Mouse (Mus musculus) midbrain, embryonic 16.5 days (tissue): Measurements from ENCODE around the gene Fam169a. TPM values are rescaled to one million over a fixed set of nuclear protein-coding genes. Genes with fewer than 3 reads are reported as not detected.
"Not testable (repeated sequence)": the region's sequence is repeated elsewhere in the genome, so short reads cannot be mapped to it uniquely, and the experiment has no call there.

Source experiments
- ATAC-seq: fragments of 200-750 bp; cut with Nextera tagmentation; 2 replicates; pipeline ENCODE4 v1.8.0; 2017; ENCODE audit warnings: moderate TSS enrichment
- H3K27ac ChIP-seq: fragments of 300-500 bp; sonication (generic); 2 replicates; pipeline ENCODE4 v1.5.1; 2014; ENCODE audit warnings: mild to moderate bottlenecking, low read length, mixed read lengths
- H3K27me3 ChIP-seq: fragments of 300-500 bp; sonication (generic); 2 replicates; pipeline ENCODE4 v1.6.1; 2014; ENCODE audit warnings: low read depth, low read length, mixed read lengths; ENCODE audit not compliant: control insufficient read depth, insufficient read depth
- H3K36me3 ChIP-seq: fragments of 300-500 bp; sonication (generic); 2 replicates; pipeline ENCODE4 v1.6.1; 2014; ENCODE audit warnings: mild to moderate bottlenecking, low read length, moderate library complexity, mixed read lengths; ENCODE audit not compliant: control insufficient read depth, insufficient read depth
- H3K4me1 ChIP-seq: fragments of 300-500 bp; sonication (generic); 2 replicates; pipeline ENCODE4 v1.6.1; 2014; ENCODE audit warnings: mild to moderate bottlenecking, low read length, mixed read lengths; ENCODE audit not compliant: control insufficient read depth, insufficient read depth
- H3K4me2 ChIP-seq: fragments of 300-500 bp; sonication (generic); 2 replicates; pipeline ENCODE4 v1.6.1; 2014; ENCODE audit warnings: mild to moderate bottlenecking, low read length, mixed read lengths
- H3K4me3 ChIP-seq: fragments of 300-500 bp; sonication (generic); 2 replicates; pipeline ENCODE4 v1.5.1; 2014; ENCODE audit warnings: low read depth, mild to moderate bottlenecking, low read length, moderate library complexity, mixed read lengths
- H3K9ac ChIP-seq: fragments of 300-500 bp; sonication (generic); 2 replicates; pipeline ENCODE4 v1.6.1; 2014; ENCODE audit warnings: low read depth, low read length, mixed read lengths
- H3K9me3 ChIP-seq: fragments of 300-500 bp; sonication (generic); replicated peaks from 2 replicates; pipeline ENCODE4 v1.6.1; 2014; ENCODE audit warnings: mild to moderate bottlenecking, low read length, mixed read lengths; ENCODE audit not compliant: control insufficient read depth, poor library complexity, severe bottlenecking
- WGBS: fragments of 180-500 bp; shearing (Covaris S2); extraction: QIAGEN DNeasy Blood & Tissue Kit; methylation state at CpG from one replicate; pipeline ENCODE4 v1.1.7; 2014; 5-methylcytosine and 5-hydroxymethylcytosine counted together
- polyA plus RNA-seq: library from polyadenylated mRNA; unstranded; fragments of >200 nt; fragmentation: Nextera tagmentation; extraction: Ambion mirVana; gene quantifications from 2 replicates; pipeline ENCODE4 v1.2.1, GENCODE M21; 2015

The Fam169a gene
- polyA plus RNA-seq, 1 experiment from 2014 or later = 38.2 TPM

DNA sequence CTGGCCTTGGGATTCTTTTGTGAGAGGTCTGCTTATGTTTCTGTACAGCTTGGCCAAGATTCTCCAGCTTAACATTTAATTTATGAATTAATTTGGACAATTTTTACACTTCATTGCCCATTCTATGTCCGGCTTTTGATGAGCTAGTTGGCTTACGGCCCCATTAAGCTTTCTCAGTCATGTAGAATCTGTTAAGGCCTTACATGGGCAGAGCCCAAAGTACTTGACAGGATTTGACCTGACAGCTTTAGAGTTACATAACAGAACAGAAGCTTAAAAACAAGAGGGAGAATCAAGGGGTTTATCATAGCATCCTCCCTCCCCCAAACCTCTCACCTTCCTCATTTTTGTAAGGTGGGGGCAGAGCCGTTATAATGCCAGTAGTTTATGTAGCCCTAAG is 21.1 kb downstream of the Fam169a start:
- WGBS = 57% methylated on average over 3 of the region's 3 CpGs
- no peak for ATAC-seq
- Histone ChIP-seq H3K4me1 (peaks cover 2% of the 10 kb centered on the region; the same call in 1 of the 2 replicates), H3K4me3 (no peak overlapping the region), H3K27me3 (no peaks in the 10 kb centered on the region), H3K9ac (no peak overlapping the region), H3K36me3 (peaks cover 2% of the 10 kb centered on the region; the same call in 1 of the 2 replicates), H3K4me2 (no peak overlapping the region), H3K27ac (no peak overlapping the region), H3K9me3 (no peaks in the 10 kb centered on the region)

DNA sequence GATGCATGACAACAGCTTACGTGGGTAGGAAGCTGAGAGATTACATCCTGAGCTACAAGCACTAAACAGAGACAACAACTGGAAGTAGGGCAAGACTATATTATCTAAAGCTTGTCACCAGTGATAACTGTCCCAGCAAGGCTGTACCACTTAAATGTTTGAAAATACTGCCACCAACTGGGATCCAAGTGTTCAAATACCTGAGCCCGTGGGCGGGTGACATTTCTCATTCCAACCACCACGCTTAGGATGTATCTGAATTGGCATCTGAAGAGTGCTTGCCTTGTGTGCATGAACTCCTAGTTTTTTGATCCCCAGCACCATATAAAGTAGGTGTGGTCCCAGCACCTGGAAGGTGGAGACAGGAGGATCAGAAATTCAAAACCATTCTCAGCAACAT is 28.6 kb downstream of the Fam169a start:
- H3K4me1 ChIP-seq = no peaks in the 10 kb centered on the region
- no peaks in the 10 kb centered on the region for H3K27me3 ChIP-seq
- no peak for ATAC-seq
- no peak overlapping the region for H3K4me3 ChIP-seq
- H3K9me3 ChIP-seq = no peaks in the 10 kb centered on the region
- H3K9ac ChIP-seq = no peak overlapping the region
- 89% methylated on average over 4 of the region's 4 CpGs for WGBS
- H3K4me2 ChIP-seq = no peak overlapping the region
- no peak overlapping the region for H3K27ac ChIP-seq
- H3K36me3 ChIP-seq = peaks cover 7% of the 10 kb centered on the region

DNA sequence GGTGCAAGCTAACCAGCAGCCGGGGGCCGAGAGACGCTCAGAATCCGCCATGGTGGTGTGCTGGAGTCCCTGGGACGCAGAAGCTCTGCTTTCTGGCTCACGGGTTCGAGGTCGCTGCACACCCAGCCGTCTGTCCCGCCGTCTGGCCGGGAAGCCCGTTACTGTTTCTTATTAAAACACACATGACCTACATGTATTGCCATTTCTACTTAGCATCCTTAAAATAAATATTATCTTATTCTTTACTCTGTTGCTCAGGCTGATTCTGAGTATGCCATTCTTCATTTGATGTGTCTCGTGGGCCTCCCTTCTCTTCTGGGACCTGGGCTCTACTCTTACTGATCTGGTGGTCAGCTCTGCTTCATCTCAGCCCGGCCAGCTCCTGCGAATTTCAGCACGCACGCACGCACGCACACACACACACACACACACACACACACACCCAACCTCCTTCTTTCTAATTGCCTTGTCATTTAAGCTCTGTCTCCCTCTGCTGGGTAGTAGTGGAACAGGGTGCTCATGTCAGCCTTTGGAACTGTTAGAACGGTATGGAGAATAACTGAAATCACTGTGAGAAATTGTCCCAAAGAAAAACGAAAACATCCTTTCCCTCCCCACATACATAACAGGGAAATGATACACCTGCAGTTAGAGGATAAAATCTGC is 32.2 kb downstream of the Fam169a start, which contains the start of gene Gm6169:
Gm6169 (minus strand) TSS at position 51 of the 666 bp plus-strand sequence.
- Histone ChIP-seq H3K9ac (no peak within 1 kb of the TSS), H3K27ac (no peak within 1 kb of the TSS), H3K27me3 (no peaks in the 10 kb centered on the region), H3K4me2 (no peak within 1 kb of the TSS), H3K4me1 (no peaks in the 10 kb centered on the region), H3K4me3 (no peak within 1 kb of the TSS), H3K9me3 (no peaks in the 10 kb centered on the region), H3K36me3 (no peaks in the 10 kb centered on the region; the same call in 1 of the 2 replicates)
- 75% methylated on average over 22 of the region's 22 CpGs for WGBS
- ATAC-seq = peak; percentile 42

DNA sequence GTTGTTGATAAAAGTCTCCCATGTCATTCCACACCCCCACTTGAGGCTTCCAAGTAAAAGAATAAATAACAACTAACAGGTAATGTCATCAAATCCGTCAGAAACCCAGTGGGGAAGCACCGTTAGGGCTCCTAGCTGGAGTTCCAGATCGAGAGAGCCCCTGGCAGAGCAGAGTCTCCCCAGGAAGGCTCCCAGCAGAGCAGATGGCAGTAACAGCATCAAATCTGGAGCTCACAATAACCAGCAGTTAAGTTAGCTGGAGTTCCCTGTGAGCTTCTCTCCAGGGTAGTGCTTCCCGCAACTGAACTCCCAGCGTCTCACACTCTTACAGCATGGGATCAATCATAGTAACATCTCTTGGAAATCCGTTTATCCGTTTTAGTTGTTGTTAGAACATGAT is 37.9 kb downstream of the Fam169a start:
- Histone ChIP-seq H3K27ac (no peak overlapping the region), H3K27me3 (no peaks in the 10 kb centered on the region), H3K4me2 (no peak overlapping the region), H3K9ac (no peak overlapping the region), H3K4me3 (no peak overlapping the region), H3K4me1 (no peaks in the 10 kb centered on the region), H3K36me3 (no peaks in the 10 kb centered on the region), H3K9me3 (no peaks in the 10 kb centered on the region)
- 71% methylated on average over 7 of the region's 7 CpGs for WGBS
- no peak for ATAC-seq

DNA sequence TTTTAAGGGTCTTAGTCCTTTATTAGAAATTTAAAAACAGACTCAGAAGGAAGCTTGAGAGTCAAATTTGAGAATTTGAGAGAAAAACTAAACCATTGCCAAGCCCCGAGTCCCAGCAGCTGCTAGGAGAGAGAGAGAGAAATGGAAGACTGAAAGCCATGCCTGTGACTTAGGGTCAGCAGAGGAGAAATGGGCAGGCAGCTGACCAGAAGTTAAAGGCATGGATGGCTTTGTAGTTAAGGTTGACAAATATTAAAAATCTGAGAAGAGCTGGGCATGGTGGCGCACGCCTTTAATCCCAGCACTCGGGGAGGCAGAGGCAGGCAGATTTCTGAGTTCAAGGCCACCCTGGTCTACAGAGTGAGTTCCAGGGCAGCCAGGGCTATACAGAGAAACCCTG is 40.6 kb downstream of the Fam169a start:
- H3K9me3 ChIP-seq, ATAC-seq: not testable (repeated sequence)
- WGBS = 95% methylated on average over 4 of the region's 4 CpGs

DNA sequence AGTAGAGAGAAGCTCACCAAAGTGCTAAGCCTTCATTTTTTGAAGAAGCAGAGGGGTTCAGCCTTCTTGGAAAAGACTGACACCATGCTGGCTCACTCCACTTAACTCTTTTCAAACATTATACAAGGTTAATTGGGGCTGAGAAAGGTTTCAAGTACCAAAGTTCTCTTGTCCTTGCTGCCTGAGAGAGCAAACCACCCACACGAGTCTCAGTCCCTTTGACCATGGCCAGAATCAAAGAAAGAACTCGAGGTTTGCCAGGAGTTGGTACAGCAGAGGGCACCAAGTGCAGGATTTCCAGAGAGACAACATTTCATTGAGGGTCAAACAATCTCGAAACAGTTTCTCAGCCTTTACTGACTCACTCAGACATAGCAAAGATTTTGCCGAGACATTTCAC is 42.0 kb downstream of the Fam169a start:
- 85% methylated on average over 4 of the region's 4 CpGs for WGBS
- H3K4me3 ChIP-seq = no peak overlapping the region
- ATAC-seq = no peak

More for the DNA sequence above, 40.6 kb downstream of the Fam169a start:
- not testable (repeated sequence) for H3K9ac ChIP-seq, H3K27ac ChIP-seq, H3K4me1 ChIP-seq, H3K36me3 ChIP-seq, H3K27me3 ChIP-seq, H3K4me3 ChIP-seq, H3K4me2 ChIP-seq

DNA sequence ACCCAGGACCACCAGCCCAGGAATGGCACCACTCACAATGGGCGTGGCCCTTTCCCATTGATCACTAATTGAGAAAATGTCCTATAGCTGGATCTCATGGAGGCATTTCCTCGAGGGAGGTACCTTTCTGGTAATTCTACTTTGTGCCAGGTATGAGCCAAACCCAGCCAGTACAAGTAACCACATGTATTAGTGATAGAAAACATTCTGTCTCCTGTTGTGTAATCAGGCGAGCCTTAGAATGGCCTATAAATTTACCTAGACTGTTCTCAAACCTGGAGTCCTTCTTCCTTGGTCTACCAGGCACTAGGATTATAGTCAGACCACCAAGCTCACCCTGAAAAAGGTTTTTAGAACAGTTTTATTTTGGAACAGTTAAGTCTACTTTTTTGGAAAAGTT is 54.3 kb downstream of the Fam169a start:
- no peaks in the 10 kb centered on the region for H3K4me1 ChIP-seq
- no peak for ATAC-seq
- H3K9ac ChIP-seq = no peak overlapping the region
- H3K36me3 ChIP-seq = peaks cover 27% of the 10 kb centered on the region
- no peak overlapping the region for H3K27ac ChIP-seq
- H3K27me3 ChIP-seq = no peaks in the 10 kb centered on the region
- 80% methylated on average over 3 of the region's 3 CpGs for WGBS
- H3K4me3 ChIP-seq = no peak overlapping the region
- no peak overlapping the region for H3K4me2 ChIP-seq
- no peaks in the 10 kb centered on the region for H3K9me3 ChIP-seq

More for the DNA sequence above, 42.0 kb downstream of the Fam169a start:
- H3K27me3 ChIP-seq = no peaks in the 10 kb centered on the region
- H3K9me3 ChIP-seq = no peaks in the 10 kb centered on the region
- H3K4me1 ChIP-seq = no peaks in the 10 kb centered on the region
- peaks cover 9% of the 10 kb centered on the region for H3K36me3 ChIP-seq
- H3K4me2 ChIP-seq = no peak overlapping the region
- H3K9ac ChIP-seq = no peak overlapping the region
- H3K27ac ChIP-seq = no peak overlapping the region

DNA sequence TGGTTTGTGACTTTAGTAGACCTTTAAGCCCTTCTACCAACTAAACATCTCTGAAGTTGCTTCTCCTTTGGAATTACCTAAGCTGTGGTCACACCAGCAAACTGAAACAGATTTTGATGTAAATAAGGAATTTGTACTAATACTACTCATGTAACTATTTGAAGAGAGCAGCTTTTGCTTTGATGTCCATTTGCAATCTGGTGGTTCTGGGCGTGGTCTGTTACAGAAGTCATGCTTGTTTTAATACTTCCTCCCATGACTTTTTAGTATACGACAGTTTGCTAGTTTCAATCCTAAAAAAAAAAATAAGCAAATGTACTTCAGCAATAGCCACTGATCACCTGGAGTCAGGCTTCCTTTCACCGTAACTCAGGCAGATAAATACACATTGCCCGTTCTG is 62.6 kb downstream of the Fam169a start:
- WGBS = 88% methylated on average over 2 of the region's 4 CpGs
- not testable (repeated sequence) for ATAC-seq, H3K9ac ChIP-seq, H3K4me2 ChIP-seq, H3K4me3 ChIP-seq, H3K27me3 ChIP-seq, H3K9me3 ChIP-seq, H3K4me1 ChIP-seq, H3K27ac ChIP-seq
- peaks cover 17% of the 10 kb centered on the region; the same call in 1 of the 2 replicates for H3K36me3 ChIP-seq

DNA sequence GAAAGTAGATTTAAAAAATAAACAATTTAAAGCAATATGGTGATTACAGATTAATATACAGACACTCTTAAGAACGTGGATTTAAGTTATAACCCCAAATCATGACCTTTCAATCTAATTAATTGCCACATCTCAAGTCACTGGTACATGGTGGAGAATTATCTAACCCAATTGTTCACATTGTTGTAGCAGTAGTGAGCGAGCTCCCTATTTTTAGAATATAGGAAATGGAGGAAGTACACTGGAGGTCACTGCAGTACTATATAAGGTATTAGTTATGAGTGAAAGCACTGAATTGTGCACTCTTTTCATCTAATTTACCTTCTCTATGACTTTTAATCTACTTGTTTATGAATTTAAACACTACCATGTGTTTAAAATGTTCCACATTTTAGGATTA is 63.3 kb downstream of the Fam169a start:
- H3K4me2 ChIP-seq, H3K4me3 ChIP-seq, ATAC-seq, H3K9ac ChIP-seq, H3K27me3 ChIP-seq, H3K27ac ChIP-seq, H3K4me1 ChIP-seq, H3K9me3 ChIP-seq: not testable (repeated sequence)
- peaks cover 17% of the 10 kb centered on the region; the same call in 1 of the 2 replicates for H3K36me3 ChIP-seq
- WGBS = no CpG with 5 or more reads among the region's 2 CpGs
